Mouse (Mus musculus): ENCODE data around the gene Mib2.
"Not testable (repeated sequence)": the region's sequence is repeated elsewhere in the genome, so short reads cannot be mapped to it uniquely, and the experiment has no call there.

The Mib2 gene

DNA sequence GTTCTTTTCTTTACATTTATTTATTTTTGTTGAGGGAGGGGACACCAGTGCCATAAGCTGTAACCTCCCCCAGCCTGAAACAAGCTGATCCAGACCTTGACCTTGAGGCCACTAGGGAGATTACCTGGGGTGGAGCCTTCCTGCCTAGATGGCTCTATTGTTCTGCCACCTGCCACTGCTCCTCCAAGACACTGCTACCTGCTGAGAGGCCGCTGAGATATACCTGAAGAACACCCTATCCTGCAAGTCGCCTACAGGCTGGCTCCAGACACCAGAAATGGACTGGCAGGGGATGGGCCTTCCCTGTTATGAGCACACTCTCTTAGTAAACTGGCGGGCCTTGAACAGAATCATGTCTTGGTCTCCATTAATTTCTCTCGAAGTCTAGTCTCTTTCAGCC lies 1.2 kb upstream of the Mib2 start:
- not testable (repeated sequence) for DNase-seq (ENCODE audit: low spot score)

DNA sequence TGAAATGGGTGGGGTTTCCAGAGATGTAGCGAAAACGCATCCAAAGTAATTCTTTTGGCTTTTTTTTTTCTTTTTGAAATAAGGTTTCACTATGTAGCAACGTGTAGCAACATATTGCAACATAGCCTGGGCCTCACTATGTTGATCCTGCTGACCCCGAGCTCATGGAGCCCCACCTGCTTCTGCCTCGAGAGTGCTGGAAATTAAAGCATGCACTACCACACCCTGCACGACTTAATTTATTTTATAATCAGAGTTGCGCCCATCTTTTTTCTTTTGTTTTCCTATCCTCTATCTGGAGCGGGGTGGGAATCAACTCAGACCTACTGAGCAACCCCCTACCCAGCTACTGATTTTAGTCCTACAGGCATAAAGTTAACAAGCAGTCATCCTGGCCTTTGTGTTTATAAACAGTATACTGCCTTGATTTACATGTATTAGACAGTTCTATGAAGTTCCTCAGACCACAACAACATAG lies 639 bp upstream of the Mib2 start:
- DNase-seq (ENCODE audit: low spot score), result no peak

DNA sequence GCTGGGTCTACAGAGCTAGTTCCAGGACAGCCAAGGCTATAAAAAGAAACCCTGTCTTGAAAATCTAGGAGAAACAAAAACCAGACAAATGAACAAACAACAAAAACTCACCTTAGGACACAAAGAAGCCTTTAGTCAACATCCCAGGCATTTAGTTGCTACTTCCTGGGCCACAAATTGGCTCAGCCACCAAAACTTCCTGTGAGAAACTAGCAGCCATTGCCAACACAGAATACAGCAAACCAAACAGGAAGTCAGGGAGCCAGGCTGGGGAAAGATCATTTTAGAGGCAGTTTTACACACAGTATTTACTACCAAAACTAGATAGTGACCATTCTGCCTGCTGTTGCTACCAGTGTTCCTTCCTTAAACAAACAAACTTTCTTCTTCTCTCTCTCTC lies 2.1 kb downstream of the Mib2 start:
- DNase-seq (ENCODE audit: low spot score), result no peak

DNA sequence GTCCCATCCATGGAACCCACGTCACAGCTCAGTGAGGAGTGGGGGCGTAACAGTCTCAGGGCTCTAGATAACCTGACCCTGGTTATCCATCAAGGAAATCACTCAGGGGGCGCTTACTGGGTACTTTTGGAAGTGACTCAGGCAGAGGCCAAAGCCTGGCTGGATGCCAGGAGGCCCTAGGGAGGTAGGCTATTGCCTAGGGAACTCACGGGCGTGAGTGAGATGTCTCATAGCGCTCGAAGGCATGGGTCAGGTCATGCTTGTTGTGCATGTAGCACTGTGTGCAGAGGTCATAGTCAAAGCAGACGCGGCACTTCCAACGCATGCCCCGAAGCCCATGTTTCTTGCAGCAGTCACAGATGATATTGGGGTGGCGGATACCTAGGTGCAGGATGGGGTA lies 8.4 kb downstream of the Mib2 start:
- no peak for DNase-seq (ENCODE audit: low spot score)

DNA sequence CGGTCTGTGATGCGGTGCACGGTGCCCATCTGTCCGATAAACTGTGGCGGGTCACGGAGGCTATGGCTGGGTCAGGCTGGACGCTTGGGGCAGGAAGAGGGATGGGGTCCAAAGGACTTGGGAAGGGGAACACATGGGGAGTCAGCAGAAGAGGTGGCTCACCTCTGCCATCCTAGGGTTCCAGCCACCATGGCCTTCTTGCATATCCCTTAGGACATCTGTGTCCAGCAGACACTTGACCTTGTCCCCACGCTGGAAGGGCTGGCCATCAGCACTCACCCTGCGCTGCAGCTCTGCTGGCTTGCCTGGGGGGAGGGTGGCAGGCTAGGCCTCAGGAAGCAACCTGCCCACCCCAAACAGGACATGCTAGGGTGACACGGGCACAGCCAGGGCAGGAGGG lies 10.0 kb downstream of the Mib2 start:
- no peak for DNase-seq (ENCODE audit: low spot score)

DNA sequence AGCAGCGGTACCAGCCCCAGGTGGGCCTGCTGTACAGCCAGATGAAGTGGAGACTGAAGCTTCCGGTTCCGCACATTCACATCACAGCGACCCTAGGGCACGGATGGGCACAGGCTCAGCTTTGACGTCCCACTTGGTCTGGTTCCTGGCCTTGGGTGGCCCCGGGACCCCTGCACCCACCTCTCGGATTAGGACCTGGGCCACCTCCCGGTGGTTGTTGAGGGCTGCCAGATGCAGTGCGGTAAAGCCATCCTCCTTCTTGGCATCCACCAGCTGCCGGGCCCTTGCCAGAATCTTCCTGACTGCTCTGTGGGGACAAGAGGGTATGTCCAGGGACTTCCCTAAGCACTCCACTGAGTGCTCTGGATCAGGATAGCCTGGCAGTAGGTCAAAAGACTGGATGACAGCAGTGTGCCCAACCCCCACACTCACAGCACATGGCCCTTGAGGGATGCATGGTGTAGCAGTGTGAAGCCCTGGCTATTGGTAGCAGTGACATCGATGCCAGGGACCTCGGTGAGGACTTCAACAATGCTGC lies 12.7 kb downstream of the Mib2 start:
- no peak for DNase-seq (ENCODE audit: low spot score)

DNA sequence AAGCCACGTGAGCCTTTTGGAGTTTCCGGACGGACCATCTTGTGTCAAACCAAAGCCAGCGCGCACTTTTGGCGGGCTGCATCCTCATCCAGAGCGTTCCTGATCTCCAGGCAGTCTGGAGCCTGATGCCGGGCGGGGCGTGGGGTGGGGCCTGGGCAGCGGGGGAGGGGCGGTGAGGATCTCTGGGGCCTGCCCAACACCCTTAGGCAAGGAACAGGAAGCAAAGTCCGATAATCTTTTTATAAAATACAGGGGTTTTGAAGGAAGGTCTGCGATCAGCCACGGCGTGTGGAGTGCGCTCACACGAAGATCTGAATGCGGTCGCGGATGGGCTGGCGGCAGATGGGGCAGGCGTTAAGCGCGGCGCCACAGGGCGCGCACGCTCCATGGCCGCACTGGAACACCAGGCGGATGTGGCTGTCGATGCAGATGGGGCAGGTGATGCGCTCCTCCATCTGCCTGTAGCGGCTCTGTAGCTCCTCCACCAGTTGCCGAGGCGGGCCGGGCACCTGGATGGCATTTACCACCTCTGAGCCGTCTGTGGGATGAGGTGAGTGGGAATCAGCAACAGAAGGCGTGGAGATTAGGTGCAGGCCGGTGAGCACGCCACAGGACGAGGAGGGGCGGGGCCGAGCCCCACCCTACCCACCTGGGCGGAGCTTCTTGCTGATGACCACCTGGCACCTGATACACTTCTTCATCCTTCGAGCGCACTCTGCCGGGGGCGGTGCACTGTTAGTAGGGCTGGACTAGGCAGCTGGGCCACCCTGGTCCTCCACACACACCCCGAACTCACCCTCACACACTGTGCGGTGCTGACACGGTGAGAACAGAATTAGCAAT lies 14.3 kb downstream of the Mib2 start:
- peak; percentile 69 for DNase-seq (ENCODE audit: low spot score)

DNA sequence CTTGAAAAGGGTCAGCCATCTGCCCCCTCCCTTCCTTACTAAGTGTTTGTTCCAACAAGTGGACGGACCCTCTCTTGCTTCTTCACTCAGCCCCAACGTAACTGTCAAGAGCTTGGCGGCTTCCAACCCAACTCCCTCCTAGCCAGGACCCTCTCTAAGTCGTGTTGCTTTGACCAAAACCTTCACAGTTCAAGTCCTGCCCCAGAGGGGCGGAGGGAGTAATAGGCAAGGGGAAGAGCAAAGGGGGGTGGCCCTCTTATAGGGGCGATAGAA lies 14.9 kb downstream of the Mib2 start:
- no peak for DNase-seq (ENCODE audit: low spot score)

DNA sequence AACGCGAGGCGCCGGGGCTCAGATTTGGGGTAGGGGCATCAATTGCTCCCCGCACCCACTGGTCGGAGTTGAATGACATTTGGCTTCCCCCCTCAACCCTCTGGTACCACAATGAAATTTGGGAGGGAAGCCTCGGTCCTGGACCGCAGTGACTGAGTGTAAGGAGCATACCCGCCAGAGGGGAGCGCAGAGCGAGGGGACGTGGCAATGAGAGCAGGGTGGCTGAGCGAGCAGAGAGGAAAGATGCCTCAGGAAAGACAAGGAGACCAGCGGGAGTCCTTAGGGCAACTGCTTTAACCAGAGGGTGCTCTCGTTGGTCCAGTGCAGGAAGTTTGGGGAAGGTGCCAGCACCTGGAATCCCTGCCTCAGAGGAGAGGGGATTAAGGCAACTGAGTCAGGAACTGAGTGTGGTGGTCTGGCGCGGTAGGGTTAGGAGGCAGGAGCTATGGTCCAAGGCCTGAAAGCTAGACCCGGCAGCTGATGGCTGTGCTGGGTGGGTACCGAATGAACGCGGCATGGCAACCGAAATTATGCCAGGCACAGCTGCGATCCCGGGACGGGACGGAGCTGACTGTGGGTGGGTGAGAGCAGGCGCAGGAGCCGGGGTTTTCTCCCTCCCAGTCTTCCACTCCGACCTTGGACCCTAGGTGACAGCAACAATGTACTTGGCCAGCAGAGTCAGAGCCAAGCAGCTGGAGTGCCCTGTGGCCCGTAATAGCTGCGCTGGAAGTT lies 15.4 kb downstream of the Mib2 start:
- DNase-seq (ENCODE audit: low spot score), result peak; percentile 63

DNA sequence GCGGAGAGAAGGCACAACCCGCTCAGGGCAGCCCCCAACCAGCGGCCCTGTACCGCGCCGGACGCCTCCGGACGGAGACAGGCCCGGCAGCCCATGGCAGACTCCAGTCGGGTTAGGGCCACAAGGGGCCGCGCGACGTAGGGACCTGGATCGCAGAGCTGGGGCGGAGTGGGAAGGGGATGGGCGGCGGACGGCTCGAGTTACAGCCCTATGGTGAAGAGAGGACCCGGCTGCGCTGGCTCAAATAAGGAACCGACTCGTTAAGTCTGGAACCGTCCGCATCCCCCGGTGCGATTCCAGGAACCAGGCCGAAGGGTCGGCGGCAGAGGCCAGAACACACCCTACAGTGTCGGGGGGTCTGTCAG lies 15.9 kb downstream of the Mib2 start, which contains the start of gene Mmp23:
TSS of gene Mmp23 (minus strand) at position 299 of the 365 bp plus-strand sequence.
- peak; percentile 74 for DNase-seq (ENCODE audit: low spot score)

DNA sequence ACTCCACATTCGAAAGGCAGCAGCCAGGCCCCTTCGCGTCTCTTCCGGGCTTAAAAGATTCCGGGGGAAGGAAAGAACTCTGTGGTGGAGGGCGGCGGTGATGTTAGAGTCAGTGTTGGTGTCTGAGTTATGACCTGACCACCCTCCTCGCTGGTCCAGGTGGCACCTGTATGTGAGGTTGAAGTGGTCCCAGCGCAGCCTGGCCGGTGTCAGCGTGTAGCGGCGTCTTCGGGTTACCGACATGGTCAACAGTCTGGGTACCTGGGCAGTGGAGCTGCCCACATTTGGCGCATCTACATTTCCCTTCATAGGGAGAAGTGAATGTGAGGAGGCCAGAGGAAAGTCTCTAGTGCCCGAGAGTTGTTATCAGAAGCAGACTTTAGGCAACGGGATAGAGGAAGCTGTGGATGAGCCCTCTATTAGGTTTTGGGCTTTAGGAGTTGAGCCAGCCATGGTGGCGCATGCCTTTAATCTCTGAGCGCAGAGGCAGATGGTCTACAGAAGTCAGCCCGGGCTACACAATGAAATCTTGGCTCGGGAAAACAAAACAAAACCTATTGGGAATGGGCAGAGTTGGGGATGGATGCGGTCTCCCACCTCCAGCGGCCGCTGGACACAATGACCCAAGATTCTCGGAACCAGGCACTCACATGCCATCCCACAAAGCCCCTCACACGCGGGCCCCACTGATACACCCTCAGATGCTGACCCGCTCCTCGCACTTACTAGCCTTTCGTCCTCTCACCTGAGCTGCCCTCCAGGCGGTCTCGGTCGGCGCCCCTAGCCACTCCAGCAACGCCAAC lies 16.5 kb downstream of the Mib2 start:
- DNase-seq (ENCODE audit: low spot score), result peak; percentile 27

DNA sequence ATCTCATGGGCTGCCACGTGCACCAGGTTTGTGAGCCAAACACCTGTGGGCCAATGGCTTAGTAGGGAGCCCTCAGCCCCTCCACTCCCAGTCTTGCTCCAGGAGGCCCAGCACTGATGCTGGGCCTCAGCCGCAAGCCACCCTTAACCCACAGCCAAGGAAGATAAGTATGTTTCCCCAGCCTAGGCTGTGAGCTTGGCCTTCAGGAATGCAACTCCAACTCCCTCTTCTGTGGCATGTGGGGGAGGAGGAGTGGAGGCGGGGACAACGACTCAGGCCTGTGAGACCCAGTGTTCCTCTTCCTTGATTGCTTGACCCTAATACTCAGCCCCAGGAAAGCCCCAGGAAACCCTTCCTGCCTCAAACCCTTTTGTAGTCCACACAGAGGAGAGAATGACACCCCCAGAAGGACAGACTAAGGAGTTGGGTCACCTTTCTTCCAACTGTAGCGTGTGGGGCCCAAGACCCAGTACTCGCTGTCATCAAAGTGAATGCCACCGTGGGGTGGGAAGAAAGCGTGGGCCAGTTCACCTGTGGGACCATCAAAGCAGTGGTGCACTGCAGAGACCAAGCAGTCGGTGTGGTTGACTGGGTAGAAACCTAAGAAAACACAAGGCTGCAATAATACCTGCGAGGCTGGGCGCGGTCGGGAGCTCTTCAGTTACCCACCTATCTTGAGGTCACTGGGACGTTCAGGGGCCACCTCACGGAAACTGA lies 17.3 kb downstream of the Mib2 start:
- peak; percentile 26 for DNase-seq (ENCODE audit: low spot score)

DNA sequence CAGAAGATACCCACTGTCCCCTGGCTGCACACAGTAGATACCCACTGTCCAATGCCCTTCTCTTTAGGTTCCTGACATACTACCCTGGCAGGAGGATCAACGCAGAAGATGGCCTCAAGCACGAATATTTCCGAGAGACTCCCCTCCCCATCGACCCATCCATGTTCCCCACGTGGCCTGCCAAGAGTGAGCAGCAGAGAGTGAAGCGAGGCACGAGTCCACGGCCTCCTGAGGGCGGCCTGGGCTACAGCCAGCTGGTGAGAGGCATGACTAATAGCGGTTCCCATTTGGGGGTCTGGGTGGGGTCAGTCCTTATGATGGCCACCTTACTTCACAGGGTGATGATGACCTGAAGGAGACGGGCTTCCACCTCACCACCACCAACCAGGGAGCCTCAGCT lies 19.6 kb downstream of the Mib2 start:
- DNase-seq (ENCODE audit: low spot score), result no peak

DNA sequence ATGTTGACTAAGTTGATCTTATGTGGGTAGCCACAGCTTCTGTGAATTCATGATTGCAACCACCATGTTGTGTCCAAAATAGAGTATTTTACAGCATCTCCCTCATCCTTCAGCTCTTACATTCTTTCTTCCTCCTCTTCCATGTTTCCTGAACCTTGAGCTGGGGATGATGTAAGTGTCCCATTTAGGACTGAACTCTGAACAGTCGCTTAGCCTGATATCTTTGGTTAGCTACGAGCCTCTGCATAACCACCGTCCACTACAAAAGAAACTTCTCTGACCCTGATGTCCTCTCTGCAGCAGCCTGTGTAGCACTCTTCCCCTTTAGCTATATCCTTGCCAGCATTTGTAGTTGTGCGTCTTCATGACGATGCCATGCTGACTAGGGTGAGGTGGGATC lies 23.3 kb downstream of the Mib2 start:
- no peak for DNase-seq (ENCODE audit: low spot score)

DNA sequence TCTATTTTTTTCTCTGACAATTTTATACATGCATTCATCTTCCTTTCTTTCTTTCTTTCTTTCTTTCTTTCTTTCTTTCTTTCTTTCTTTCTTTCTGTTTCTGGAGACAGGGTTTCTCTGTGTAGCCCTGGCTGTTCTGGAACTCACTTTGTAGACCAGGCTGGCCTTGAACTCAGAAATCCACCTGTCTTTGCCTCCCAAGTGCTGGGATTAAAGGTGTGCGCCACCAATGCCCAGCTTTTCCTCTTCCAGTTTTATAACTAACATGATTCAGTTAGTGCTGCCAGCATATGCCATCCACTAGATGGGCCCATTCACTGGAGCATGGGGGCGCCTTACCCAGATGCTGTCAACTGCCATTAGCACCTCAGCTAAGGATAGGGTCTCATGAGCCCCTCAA lies 23.7 kb downstream of the Mib2 start, which contains the start of gene Gm10563:
TSS of gene Gm10563 (minus strand) at position 101 of the 400 bp plus-strand sequence.
- not testable (repeated sequence) for DNase-seq (ENCODE audit: low spot score)

DNA sequence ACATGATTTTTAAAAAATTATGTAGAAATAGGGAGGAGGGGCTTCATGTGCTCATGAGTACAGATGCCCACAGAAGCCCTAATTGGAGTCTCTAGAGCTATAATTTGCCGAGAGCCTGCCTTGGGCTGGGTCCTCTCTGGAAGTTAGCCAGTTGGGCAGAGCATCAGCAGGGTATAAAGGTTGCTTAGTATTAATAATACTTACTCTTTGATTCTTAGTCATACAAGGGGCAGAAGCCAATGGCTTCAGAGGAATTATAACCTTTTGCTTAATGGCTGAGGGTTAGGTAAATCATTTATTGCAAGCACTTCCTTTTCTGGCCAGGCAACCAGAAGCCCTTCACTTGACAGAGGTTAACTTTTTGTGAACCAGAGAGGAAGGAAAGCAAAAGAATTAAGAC lies 25.5 kb downstream of the Mib2 start:
- DNase-seq (ENCODE audit: low spot score), result no peak

DNA sequence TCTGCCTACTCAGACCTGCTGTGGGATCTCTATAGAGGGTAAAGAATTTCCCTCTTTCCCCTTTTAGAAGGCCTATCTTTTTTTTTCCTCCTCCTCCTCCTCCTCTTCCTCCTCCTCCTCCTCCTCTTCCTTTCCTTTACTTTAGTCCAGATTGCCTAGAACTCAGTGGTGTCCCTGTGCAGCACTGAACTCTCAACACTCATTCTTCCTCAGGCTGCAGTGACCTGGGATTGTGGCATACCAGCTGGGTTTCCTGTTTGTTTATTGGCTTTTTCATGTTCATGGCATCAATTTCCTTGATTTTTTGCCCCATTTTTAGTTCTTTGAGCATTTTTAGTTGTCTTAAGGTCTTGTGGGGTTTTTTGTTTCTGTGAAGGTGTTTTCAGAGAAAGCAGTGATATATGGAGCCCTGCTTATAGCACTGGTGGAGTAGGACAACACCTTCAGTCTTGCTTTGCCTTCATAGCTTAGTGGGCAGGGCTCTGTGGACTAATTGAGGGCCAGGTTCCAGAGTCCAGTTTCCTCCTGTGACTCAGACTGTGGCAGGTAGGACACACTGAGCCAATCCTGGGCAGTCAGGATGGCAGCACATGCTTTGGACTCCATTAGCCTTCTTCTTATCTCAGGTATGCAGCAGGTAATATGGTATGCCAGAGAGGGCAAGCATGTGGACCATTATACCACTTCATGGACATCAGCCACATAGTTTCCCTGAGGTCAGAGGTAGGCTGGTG lies 33.1 kb downstream of the Mib2 start:
- no peak for DNase-seq (ENCODE audit: low spot score)

DNA sequence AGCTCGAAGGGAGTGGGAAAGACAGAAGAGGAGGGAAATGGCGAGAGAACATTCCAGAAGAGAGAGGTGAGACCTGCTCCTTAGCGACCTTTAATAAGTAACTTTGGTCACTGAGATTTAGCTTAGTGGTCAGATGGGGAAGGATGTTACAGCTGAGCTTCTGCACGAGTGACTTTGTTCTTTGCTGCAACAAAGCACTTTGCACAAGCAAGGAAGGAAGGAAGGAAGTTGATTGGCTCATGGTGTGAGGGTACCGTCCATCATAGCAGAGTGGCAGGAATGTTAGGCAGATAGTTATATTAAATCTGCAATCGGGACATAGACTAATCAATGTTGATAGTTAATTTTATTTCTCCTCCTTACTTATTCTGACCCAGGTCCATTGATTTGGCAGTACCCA lies 38.7 kb downstream of the Mib2 start:
- DNase-seq (ENCODE audit: low spot score), result no peak

DNA sequence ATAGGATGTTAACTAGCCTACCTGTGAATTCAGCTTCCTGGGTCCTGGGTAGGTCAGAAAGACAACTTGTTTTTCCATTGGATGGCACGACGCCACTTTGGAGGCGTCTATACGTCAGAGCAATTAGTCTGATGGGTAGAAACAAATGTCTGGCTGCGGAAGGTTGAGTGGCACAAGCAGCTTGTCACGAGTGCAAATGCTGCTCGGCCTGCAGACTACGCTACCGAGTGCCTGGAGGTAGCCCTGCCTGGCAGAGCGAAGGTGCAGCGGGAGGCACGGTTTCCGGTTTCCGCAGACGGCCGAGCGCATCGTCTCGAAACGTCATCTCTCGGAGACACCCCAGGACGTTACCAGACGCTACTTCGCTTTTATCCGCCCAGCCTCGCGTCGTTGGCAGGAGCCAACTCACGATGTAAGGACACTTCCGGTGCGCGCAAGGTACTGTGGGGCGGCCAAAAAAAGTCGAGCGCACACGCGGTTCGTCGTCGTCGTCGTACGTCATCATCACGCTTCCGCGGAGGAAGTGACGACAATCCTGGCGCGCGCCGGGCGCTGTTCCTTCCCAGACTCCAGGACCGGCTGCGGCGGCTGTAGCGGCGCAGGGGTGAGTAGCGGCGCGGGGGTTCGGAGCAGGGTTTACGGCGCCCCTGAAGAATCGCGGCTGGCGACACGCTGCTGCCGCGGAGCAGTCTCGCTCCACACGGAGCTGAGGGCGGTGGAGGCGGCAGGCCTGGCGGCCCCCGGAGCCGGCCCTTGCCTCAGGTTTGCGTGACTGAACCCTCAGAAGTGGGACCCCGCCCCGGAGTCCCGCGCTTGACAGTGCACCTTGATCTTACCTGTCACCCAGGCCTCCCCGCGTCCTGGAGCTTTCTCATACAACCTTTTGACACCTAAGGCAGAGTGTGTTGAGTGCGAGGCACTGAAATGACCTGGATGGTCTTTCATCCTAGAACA lies 44.4 kb downstream of the Mib2 start, which contains the start of gene Cdk11b:
TSS of gene Cdk11b (plus strand) at position 517 of the 954 bp plus-strand sequence.
- peak; percentile 99 for DNase-seq (ENCODE audit: low spot score)

DNA sequence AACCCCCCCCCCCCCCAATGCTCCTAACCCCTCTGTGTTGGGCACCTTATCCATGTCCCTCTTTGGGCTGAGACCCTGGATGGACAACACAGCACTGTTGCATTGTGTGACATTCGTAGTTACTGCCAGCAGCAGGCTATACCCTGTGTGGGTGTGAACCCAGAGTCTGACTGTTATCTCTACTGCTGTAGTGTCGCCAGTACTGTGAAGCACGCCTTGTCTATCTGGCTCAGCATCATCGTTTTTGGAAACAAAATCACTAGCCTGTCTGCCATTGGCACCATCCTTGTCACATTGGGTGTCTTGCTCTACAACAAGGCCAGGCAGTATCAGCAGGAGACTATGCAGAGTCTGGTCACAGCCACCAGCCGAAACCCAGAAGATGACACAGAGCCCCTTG lies 50.7 kb downstream of the Mib2 start:
- DNase-seq (ENCODE audit: low spot score), result no peak

Measured in embryo, embryonic 10.5 days (tissue).